Mouse (Mus musculus) ES-E14 (cell line): ENCODE measurements around the gene Pakap.

Experiments used
- CHD2 ChIP-seq: IDR thresholded peaks from 2 replicates; pipeline ENCODE4 v1.6.1; 2014; ENCODE audit warnings: mild to moderate bottlenecking, low read depth, low read length, inconsistent platforms
- MAFK ChIP-seq: IDR thresholded peaks from 2 replicates; pipeline ENCODE4 v1.6.1; 2014; ENCODE audit warnings: mild to moderate bottlenecking, low read depth, low read length, inconsistent platforms; ENCODE audit not compliant: insufficient read depth
- ZC3H11A ChIP-seq: IDR thresholded peaks from 2 replicates; pipeline ENCODE4 v1.6.1; 2012; ENCODE audit warnings: low read depth, mild to moderate bottlenecking, inconsistent platforms, low read length, borderline replicate concordance
- ZNF384 ChIP-seq: IDR thresholded peaks from 2 replicates; pipeline ENCODE4 v1.6.1; 2012; ENCODE audit warnings: low read depth, low read length, inconsistent platforms

DNA sequence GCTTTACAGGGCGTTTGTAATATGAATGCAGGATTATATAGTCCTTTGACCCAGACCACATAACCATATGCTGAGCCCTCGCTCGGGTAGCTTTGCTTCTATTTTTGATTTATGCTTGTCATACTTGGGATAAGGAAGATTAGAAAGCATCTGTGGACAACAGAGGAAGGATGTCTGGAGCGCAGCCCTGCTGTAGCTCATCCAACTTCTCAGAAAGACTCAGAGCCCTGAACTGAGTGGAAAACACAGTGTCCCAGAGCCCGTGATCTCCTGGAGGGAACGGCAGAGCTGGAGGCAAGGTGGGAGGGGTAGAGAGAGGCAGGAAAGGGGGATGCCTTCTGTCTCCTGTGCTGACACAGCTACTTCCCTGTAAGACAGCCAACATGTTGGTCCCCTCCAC lies 33.7 kb upstream of the Pakap start:
- TF ChIP-seq CHD2 (no peak), MAFK (no peak), ZC3H11A (no peak), ZNF384 (no peak)
